Mouse (Mus musculus) kidney, postnatal 10 days (tissue): Measurements from ENCODE around the gene Thoc7.
A peak's percentile ranks its signal among the peaks of the same experiment; 100 is the strongest.

Source experiments
- DNase-seq: peaks from one replicate; pipeline ENCODE4 v3.0.0; 2021; ENCODE audit warnings: mixed read lengths

The Thoc7 gene

GRCm38 (mm10) chr14:13933290-13934051, 28.2 kb downstream of the Thoc7 start:
- no peak for DNase-seq

DNA sequence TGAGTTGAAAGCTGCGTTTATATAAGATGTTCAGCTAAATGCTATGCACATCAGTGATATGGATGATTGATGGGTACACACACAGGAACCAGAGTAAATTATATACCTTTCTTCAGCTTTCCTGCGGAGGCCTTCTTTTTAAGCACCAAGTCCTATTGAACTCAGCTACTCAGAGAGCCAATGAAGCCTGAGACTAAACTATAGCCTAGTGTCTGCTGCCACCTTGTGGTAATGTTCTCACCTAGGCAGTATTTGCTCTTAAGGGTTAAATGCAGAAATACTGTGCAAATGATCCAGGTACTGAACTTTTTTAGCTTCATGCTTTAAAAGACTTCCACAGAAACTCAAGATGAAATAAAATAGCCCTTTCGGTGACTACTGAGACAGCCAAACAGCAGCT, 44.0 kb downstream of the Thoc7 start:
- DNase-seq, result peak; percentile 71

GRCm38 (mm10) chr14:13917208-13917607, 44.4 kb downstream of the Thoc7 start:
- DNase-seq, result no peak

- DNase-seq, result no peak
These were observed 46.4 kb downstream of the Thoc7 start for GRCm38 (mm10) chr14:13915207-13915606.

DNA sequence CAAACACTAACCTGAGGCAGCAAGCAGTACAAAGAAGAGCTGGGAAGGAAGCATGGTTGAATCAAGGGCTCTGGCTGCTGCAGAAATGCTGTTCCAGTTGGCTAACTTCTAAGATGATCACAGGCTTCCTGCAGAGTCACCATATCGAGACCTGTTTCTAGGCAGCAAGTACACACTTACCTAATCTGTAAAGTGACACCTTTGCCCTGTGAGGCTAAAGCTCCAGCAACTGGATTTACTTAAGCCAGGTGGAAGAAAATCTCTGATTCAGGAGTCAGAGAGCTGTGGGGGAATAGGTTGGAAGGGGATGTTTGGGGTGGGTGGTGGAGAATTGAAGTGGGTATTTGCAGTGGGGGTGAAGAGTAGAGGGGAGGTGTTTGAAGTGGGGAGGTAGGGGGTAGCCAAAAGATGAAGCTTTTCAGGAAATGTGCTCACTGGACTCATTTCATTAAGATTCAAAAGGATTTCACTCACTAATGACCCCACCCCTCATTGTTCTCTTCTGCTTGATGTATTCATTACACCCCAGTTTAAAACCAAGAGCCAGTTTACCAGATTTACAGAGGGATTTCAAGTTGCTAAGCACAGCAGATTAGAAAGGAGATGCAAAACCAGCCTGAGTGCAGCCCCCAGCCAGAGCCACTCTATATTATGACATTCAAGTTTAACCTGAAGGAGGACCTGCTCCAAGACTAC, 47.1 kb downstream of the Thoc7 start, which contains the start of gene Gm281:
TSS of gene Gm281 (minus strand) at position 92 of the 696 bp plus-strand sequence.
- no peak for DNase-seq

DNA sequence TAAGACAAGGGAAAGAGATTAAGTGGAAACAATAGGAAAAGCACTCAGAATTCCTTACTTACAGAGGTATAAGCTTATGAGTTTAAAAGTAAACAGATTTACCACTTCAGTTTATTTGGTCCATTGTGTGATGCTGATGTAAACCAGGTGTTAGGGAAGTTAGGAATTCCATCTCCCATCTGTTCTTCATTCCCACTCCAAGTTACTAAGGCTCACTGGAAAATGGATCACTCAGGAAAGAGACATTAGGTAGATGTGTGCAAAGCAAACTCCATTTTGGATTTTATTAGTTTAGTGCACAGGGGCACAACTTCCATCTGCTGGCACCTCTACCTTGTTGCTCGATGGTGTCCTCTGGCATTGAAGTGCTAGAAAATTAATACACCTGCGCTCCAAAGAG, 51.5 kb downstream of the Thoc7 start:
- DNase-seq, result no peak

DNA sequence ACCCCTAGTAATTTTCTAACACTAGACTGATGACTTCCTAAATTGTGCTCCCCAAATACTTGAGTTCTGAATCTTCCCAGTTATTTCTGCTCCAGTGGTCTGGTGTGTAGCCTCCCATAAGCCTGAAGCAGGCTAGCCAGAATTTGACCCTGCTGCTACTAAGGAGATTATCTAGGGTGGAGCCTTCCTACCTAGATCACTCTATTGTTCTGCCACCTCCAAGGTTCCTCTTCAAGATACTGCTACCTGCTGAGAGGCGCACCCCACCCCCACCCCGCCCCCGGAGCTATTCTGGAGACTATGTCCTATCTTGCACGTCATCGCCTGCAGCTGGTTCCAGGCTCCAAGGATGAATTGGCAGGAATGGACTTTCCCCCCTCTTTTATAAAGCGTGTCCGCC, 54.5 kb downstream of the Thoc7 start:
- no peak for DNase-seq

DNA sequence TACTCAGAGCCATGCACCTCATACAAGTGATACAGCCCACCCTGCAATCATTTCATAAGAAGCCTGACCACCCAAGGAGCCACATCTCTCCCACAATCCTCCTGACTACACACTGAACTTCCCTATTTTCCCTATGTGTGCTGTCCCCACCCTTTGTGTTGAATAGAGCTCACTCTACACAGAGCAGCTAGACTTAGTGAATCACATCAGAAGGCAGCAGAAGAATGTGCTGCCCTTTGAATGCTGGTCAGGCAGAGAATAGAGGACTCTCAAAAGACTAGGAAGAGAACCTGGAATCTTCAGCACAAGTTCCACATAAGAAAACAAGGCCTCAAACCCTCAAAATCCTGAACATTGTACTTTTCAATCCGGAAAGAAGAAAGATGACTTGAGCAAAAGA, 55.2 kb downstream of the Thoc7 start:
- no peak for DNase-seq

- peak; percentile 54 for DNase-seq
These were observed 60.0 kb downstream of the Thoc7 start for GRCm38 (mm10) chr14:13901611-13902067.
